Mouse (Mus musculus) lung, adult 2 months (tissue): ENCODE data around the gene Gm37240.

Experiments used
- CTCF ChIP-seq: fragments of 200-500 bp; IDR thresholded peaks from 2 replicates; pipeline ENCODE4 v1.5.1; 2011; ENCODE audit warnings: mild to moderate bottlenecking, low read length, control low read depth; ENCODE audit not compliant: insufficient read depth
- POLR2A ChIP-seq: fragments of 200-500 bp; IDR thresholded peaks from 2 replicates; pipeline ENCODE4 v1.6.1; 2011; ENCODE audit warnings: low read depth, mild to moderate bottlenecking, control low read depth, low read length, borderline replicate concordance; ENCODE audit errors: extremely low read depth

DNA sequence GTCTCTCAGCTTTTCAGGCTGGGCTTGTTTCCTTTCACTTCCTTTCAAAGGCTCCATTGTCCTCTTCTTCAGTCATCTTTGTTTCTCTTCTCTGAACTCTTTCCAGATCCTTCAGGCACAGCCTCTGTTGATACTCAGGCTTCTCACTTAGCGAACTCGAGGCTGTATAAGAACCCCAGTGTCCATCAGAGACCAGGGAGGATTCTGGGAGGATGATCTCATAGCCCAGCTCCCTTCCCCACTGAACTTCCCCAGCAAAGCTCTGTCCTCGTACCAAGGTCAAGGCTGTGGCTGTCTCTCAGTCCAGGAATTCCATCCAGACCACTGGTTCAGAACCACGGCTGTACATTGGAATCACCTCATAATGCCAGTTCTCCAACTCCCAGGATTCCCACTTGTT lies 1239.7 kb downstream of the Gm37240 start:
- TF ChIP-seq CTCF: no peak
- no peak for TF ChIP-seq POLR2A
